Mouse (Mus musculus): ENCODE results near the gene Dus2. TPM values are rescaled to one million over a fixed set of nuclear protein-coding genes. Genes with fewer than 3 reads are reported as not detected.

The Dus2 gene
- polyA plus RNA-seq, 1 experiment: 30.4 TPM

- Histone ChIP-seq H3K79me2 (ENCODE audit: control insufficient read depth, insufficient read depth) (peaks cover 46% of the 10 kb centered on the region), H3K27me3 (ENCODE audit: control insufficient read depth, insufficient read depth, insufficient read length) (no peaks in the 10 kb centered on the region), H3K4me2 (ENCODE audit: low read depth) (peak within 1 kb of the TSS; percentile 95)
Measured at GRCm38 (mm10) chr8:105965905-105966341, 25.2 kb upstream of the Dus2 start, which contains the start of gene Slc12a4. TSS of gene Slc12a4 (minus strand) at chr8:105966097.

GRCm38 (mm10) chr8:105966692-105967311 is 24.3 kb upstream of the Dus2 start:
- Histone ChIP-seq H3K4me3 (peak overlapping the region; percentile 75), H3K27me3 (ENCODE audit: control insufficient read depth, insufficient read depth, insufficient read length) (no peaks in the 10 kb centered on the region), H3ac (ENCODE audit: control insufficient read depth, insufficient read length) (no peak overlapping the region), H3K79me2 (ENCODE audit: control insufficient read depth, insufficient read depth) (peaks cover 38% of the 10 kb centered on the region), H3K36me3 (ENCODE audit: control insufficient read depth, insufficient read depth) (no peaks in the 10 kb centered on the region), H3K4me2 (ENCODE audit: low read depth) (peak overlapping the region; percentile 77)
- TF ChIP-seq TCF3 (IDR thresholded peaks at IDR 0.05; ENCODE audit: insufficient read length, low read depth): no peak
- TF ChIP-seq REST (IDR thresholded peaks at IDR 0.05; ENCODE audit: insufficient read depth, insufficient read length): no peak
- no peak for TF ChIP-seq CEBPB (IDR thresholded peaks at IDR 0.05; ENCODE audit: insufficient read depth, poor library complexity, severe bottlenecking)
- TF ChIP-seq MYOD1 (IDR thresholded peaks at IDR 0.05; ENCODE audit: control insufficient read depth in 1 of 3, insufficient read length in 2 of 3, low read depth in 2 of 3): no peak
- TF ChIP-seq E2F4 (IDR thresholded peaks at IDR 0.05; ENCODE audit: insufficient read depth): no peak
- TF ChIP-seq MAX (IDR thresholded peaks at IDR 0.05; ENCODE audit: low read depth): no peak
- no peak for TF ChIP-seq MYOG (IDR thresholded peaks at IDR 0.05; ENCODE audit: control insufficient read depth in 1 of 3, insufficient read depth in 1 of 3, insufficient read length in 2 of 3, low read depth in 2 of 3)

More at GRCm38 (mm10) chr8:105965905-105966341, 25.2 kb upstream of the Dus2 start, which contains the start of gene Slc12a4:
- Histone ChIP-seq H3K4me3 (peak within 1 kb of the TSS; percentile 75), H3ac (ENCODE audit: control insufficient read depth, insufficient read length) (peak within 1 kb of the TSS; percentile 60), H3K36me3 (ENCODE audit: control insufficient read depth, insufficient read depth) (no peaks in the 10 kb centered on the region)
- TF ChIP-seq SRF (IDR thresholded peaks at IDR 0.05; ENCODE audit: control insufficient read depth, insufficient read length, low read depth) (no peak), POLR2A (IDR thresholded peaks at IDR 0.05; ENCODE audit: insufficient read length, low read depth) (peak; percentile 97), POLR2AphosphoS2 (IDR thresholded peaks at IDR 0.05; ENCODE audit: insufficient read length, low read depth) (peak; percentile 98), CEBPB (IDR thresholded peaks at IDR 0.05; ENCODE audit: insufficient read depth, poor library complexity, severe bottlenecking) (no peak)

GRCm38 (mm10) chr8:105969367-105969766 is 21.8 kb upstream of the Dus2 start:
- no peak for TF ChIP-seq CEBPB (IDR thresholded peaks at IDR 0.05; ENCODE audit: insufficient read depth, poor library complexity, severe bottlenecking)
- no peak for TF ChIP-seq USF1 (IDR thresholded peaks at IDR 0.05; ENCODE audit: low read depth)
- TF ChIP-seq MYOD1 (IDR thresholded peaks at IDR 0.05; ENCODE audit: control insufficient read depth in 1 of 3, insufficient read length in 2 of 3, low read depth in 2 of 3): no peak
- no peak for TF ChIP-seq SRF (IDR thresholded peaks at IDR 0.05; ENCODE audit: control insufficient read depth, insufficient read length, low read depth)
- no peak for TF ChIP-seq E2F4 (IDR thresholded peaks at IDR 0.05; ENCODE audit: insufficient read depth)
- TF ChIP-seq MAX (IDR thresholded peaks at IDR 0.05; ENCODE audit: low read depth): no peak
- no peak for TF ChIP-seq POLR2A (IDR thresholded peaks at IDR 0.05; ENCODE audit: insufficient read length, low read depth)
- TF ChIP-seq POLR2AphosphoS2 (IDR thresholded peaks at IDR 0.05; ENCODE audit: insufficient read length, low read depth): no peak
- TF ChIP-seq MYOG (IDR thresholded peaks at IDR 0.05; ENCODE audit: control insufficient read depth in 1 of 3, insufficient read depth in 1 of 3, insufficient read length in 2 of 3, low read depth in 2 of 3): no peak
- no peak for TF ChIP-seq REST (IDR thresholded peaks at IDR 0.05; ENCODE audit: insufficient read depth, insufficient read length)
- no peak for TF ChIP-seq TCF12 (IDR thresholded peaks at IDR 0.05; ENCODE audit: insufficient read depth, poor library complexity, severe bottlenecking)
- no peak for TF ChIP-seq TCF3 (IDR thresholded peaks at IDR 0.05; ENCODE audit: insufficient read length, low read depth)
- H3K4me3 ChIP-seq: no peak overlapping the region

GRCm38 (mm10) chr8:105971019-105971720 is 20.0 kb upstream of the Dus2 start:
- Histone ChIP-seq H3K36me3 (ENCODE audit: control insufficient read depth, insufficient read depth) (no peaks in the 10 kb centered on the region), H3K79me2 (ENCODE audit: control insufficient read depth, insufficient read depth) (no peaks in the 10 kb centered on the region), H3K27me3 (ENCODE audit: control insufficient read depth, insufficient read depth, insufficient read length) (no peaks in the 10 kb centered on the region), H3ac (ENCODE audit: control insufficient read depth, insufficient read length) (no peak overlapping the region), H3K4me3 (no peak overlapping the region), H3K4me2 (ENCODE audit: low read depth) (no peak overlapping the region)
- TF ChIP-seq USF1 (IDR thresholded peaks at IDR 0.05; ENCODE audit: low read depth) (no peak), E2F4 (IDR thresholded peaks at IDR 0.05; ENCODE audit: insufficient read depth) (no peak), REST (IDR thresholded peaks at IDR 0.05; ENCODE audit: insufficient read depth, insufficient read length) (no peak), MYOG (IDR thresholded peaks at IDR 0.05; ENCODE audit: control insufficient read depth in 1 of 3, insufficient read depth in 1 of 3, insufficient read length in 2 of 3, low read depth in 2 of 3) (no peak), CEBPB (IDR thresholded peaks at IDR 0.05; ENCODE audit: insufficient read depth, poor library complexity, severe bottlenecking) (no peak), POLR2AphosphoS2 (IDR thresholded peaks at IDR 0.05; ENCODE audit: insufficient read length, low read depth) (no peak), TCF12 (IDR thresholded peaks at IDR 0.05; ENCODE audit: insufficient read depth, poor library complexity, severe bottlenecking) (no peak), MYOD1 (IDR thresholded peaks at IDR 0.05; ENCODE audit: control insufficient read depth in 1 of 3, insufficient read length in 2 of 3, low read depth in 2 of 3) (no peak), POLR2A (IDR thresholded peaks at IDR 0.05; ENCODE audit: insufficient read length, low read depth) (no peak), MAX (IDR thresholded peaks at IDR 0.05; ENCODE audit: low read depth) (no peak), TCF3 (IDR thresholded peaks at IDR 0.05; ENCODE audit: insufficient read length, low read depth) (no peak), SRF (IDR thresholded peaks at IDR 0.05; ENCODE audit: control insufficient read depth, insufficient read length, low read depth) (no peak)

More at GRCm38 (mm10) chr8:105969367-105969766, 21.8 kb upstream of the Dus2 start:
- no peaks in the 10 kb centered on the region for H3K27me3 ChIP-seq (ENCODE audit: control insufficient read depth, insufficient read depth, insufficient read length)
- H3K36me3 ChIP-seq (ENCODE audit: control insufficient read depth, insufficient read depth): no peaks in the 10 kb centered on the region
- H3K79me2 ChIP-seq (ENCODE audit: control insufficient read depth, insufficient read depth): peaks cover 12% of the 10 kb centered on the region
- no peak overlapping the region for H3K4me2 ChIP-seq (ENCODE audit: low read depth)
- no peak overlapping the region for H3ac ChIP-seq (ENCODE audit: control insufficient read depth, insufficient read length)

Data from myocyte (in vitro differentiated cells).